Mouse (Mus musculus) Muller cell, postnatal 12 days (primary cell): Measurements from ENCODE around the gene Senp1.

Experiments
- DNase-seq: peaks from one replicate; pipeline ENCODE4 v3.0.0-alpha.2; 2015; ENCODE audit errors: inconsistent ontology term

Gene Senp1

DNA sequence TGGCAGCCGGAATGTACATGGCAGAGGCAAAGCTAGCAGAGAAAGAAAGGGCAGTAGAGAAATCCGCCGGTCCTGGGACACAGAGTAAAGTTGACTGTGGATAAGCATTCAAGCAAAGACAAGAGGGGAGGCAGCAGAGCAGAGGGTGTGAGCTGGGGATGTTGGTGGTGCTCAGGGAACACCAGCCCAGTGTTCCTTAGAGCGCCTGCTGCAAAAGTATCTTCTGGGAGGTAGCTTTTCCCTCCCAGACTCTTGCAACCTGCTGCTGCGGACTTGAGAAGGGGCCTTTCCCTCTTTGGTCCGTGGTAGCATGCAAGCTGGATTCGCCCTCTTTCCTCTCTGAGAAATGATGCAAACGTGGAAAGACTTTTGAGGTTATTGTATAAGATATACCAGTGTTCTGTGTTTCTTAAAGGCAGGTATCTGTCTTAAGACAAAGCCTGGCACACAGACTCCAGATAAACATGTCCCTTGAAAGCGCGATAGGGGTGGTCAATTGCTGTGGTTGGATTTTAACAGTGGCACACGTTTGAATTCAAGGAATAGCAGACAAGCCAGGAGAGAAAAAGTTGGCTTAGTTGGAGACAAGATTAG lies 14.3 kb upstream of the Senp1 start:
- DNase-seq = no peak

- DNase-seq = no peak
Measured at GRCm38 (mm10) chr15:98107230-98107629, 13.7 kb upstream of the Senp1 start.

- no peak for DNase-seq
Measured at GRCm38 (mm10) chr15:98106506-98106905, 13.0 kb upstream of the Senp1 start.

GRCm38 (mm10) chr15:98102401-98102800 lies 8.9 kb upstream of the Senp1 start:
- DNase-seq = no peak

DNA sequence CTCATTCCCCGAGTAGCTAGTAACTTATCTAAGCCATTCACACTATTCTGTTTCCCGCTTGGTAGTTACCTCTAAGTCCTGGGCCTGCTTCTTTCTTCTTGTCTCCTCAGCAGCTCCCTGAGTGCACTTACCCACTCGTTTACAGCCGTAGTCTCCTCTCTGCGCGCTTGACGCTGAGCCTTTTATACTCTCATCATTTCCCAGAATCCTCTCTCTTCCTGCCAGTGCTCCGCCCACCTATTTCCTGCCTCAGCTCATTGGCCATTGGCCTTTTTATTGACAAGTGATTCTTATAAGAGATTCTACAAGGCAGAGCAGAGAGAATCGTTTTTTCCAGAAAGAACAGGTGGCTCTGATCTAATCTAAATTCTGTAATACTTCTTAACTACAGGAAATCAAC lies 5.0 kb upstream of the Senp1 start:
- no peak for DNase-seq

- DNase-seq = no peak
Measured at GRCm38 (mm10) chr15:98096957-98097356, 3.4 kb upstream of the Senp1 start.

- DNase-seq = no peak
Measured at GRCm38 (mm10) chr15:98094905-98095304, 1.4 kb upstream of the Senp1 start.

DNA sequence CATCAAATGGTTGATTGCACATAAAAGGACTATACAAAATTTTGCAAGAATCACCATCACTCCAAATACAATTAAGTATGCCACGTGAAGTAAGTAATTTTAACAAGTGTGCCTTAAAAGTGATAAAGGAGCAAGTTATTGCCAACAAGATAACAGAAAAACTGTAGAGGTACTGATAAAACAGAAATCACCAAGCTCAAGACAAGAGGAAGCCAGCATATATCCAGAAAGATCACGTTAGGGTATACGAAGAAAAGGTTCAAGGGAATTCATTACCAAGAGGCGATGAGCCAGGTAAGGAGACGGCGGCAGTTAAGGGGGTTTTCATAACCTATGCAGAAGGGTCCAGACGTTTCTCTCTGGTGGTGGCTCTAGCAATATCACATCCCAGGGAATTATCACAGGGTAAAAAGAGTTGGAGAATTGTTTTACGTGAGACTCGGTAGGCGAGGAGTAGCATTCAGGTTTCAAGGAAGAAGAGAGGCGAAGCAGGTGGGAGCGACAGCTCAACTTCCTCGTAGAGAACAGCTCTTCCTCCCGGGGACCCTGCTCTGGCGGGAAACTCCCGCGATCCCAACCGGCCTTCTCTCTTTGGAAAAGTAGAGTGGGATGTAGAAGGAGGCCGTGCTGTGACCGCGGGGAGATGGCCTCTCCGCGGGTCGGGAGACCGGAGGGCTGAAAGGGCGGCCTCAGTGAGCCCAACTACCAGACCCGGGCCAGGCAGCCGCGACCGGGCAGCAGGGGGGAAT lies 998 bp downstream of the Senp1 start, which contains the start of gene Pfkm:
Gene Pfkm (plus strand): TSS at position 218 of the 749 bp plus-strand sequence.
- DNase-seq = no peak

DNA sequence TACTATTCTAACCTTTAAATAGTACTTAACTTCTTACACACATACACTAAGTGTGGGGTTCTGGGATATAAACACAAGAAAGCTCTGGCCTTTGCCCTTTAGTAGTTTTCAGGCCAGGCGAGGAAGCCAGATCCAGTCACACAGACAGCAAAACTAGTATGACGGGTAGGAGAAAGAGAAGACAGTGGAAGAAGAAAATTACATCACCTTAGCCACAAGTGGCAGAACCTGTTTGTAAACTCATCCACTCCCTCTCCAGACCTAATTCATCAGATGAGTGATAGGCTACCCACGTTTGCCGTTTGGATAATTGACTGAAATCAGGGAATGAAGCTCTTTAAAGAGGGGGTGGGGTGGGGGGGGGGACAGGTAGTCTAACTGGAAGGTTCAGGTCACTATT lies 1.7 kb downstream of the Senp1 start:
- no peak for DNase-seq

- DNase-seq = no peak
Measured at GRCm38 (mm10) chr15:98089421-98090183, 3.9 kb downstream of the Senp1 start.

- DNase-seq = no peak
Measured at GRCm38 (mm10) chr15:98088889-98089288, 4.7 kb downstream of the Senp1 start.

DNA sequence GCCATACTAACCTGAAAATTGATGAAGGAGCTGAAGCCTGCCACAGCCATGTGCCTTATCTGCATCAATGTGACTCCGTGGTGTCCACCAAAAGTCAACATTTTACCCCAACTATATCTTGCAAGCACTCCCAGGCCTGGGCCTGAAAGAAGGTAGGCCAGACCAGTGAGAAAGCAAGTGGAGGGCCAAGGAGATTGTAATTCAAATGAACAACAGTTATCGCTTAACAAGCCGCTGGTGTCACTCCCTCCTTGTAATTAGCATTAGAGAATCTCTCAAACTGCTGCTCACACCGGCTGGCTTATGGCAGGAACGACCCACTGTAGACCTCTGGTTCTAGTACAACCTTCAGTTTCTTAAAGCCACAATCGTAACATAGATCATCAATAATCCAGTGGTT lies 16.6 kb downstream of the Senp1 start:
- no peak for DNase-seq

GRCm38 (mm10) chr15:98075034-98075433 lies 18.5 kb downstream of the Senp1 start:
- no peak for DNase-seq

DNA sequence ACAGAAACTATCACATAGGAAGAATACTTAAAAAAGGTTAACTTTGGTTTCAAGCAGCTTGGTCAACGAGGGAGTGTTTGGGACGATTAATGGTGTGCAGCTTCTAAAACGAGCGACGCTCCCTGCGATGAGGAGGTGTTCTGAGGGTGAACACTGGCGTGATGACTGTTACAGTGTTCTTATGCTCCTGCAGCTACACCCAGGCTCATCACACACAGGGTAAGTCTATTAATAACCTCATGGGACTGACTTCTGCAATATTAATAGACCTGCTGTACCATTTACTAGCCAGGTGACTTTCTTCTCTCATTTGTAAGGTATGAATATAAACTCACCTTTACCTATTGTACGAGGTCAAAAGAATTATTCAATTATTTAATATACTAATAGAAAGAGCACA lies 19.0 kb downstream of the Senp1 start:
- no peak for DNase-seq

- no peak for DNase-seq
Measured at GRCm38 (mm10) chr15:98070376-98070775, 23.2 kb downstream of the Senp1 start.

GRCm38 (mm10) chr15:98069566-98070245 lies 23.8 kb downstream of the Senp1 start:
- DNase-seq = no peak

- no peak for DNase-seq
Measured at GRCm38 (mm10) chr15:98068506-98068905, 25.0 kb downstream of the Senp1 start.

DNA sequence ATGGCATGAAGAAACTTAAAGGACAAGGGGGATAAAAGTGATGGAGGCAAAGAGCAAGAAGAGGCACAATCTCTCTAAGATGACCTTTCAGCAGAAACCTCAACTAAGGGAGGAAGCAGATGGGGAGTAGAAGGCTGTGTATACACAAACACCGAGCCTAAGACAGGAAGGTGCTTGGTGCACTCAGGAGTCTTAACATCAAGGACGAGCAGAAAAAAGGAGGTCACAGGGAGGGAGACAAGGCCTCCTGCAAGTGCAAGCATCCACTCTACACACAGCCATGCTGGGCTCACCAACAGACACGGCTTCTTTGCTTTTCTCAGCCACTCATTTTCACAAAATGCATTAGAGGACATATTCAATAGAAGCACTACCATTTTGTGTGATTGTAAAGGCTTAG lies 26.1 kb downstream of the Senp1 start:
- DNase-seq = no peak

DNA sequence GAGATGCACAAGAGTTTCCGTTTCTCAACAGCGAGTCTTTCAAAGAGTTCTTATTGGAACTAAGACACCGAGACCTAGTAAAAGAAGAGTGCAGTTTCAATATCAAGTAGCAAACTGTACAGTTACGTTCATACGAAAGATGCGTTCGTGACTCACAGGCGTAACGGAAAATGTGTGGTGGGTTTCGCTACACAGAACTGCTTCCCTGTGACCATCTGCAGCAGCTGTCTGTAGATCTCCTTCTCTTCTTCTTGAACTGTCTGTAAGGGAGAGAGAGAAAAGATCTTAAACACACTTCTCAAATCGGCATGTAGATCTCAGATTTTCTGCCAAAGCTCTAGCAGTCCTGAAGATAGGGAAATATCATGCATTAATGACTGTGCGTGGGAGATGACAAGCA lies 26.9 kb downstream of the Senp1 start:
- DNase-seq = no peak

DNA sequence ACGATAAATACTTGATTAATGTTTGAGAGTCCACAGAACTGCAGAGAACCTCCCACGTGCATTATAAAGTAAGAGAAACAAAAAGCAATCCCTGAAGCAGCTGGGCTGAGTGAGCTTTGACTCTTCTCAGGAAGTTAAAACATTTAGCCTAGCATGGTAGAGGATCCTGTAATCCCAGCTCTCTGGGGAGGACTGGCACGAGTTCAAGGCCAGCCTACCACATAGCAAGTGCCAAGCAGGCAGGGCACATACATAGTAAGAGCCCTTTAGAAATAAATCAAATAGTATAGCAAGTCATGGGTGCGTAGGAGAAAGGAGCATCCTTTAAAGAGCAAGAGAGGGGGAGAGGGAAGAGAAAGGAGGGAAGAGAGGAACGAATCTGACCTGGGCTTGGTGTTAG lies 27.7 kb downstream of the Senp1 start:
- DNase-seq = no peak

DNA sequence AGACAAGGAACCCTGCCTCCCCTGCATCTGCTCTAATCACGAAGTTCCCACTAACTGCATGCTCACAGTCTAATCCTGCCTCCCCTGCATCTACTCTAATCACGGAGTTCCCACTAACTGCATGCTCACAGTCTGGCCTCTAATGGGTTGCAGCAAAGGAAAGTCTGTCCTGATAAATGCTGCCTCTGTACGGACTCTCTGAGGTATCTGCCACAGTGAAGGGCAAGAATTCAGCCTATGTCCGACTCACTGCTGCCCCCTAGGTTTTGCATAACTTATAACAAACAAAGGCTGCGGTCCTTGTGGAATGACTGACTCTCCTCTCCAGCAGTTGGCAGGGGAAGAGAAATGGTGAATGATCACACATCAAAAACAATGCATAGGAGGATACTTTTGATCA lies 38.3 kb downstream of the Senp1 start:
- DNase-seq = peak; percentile 75

DNA sequence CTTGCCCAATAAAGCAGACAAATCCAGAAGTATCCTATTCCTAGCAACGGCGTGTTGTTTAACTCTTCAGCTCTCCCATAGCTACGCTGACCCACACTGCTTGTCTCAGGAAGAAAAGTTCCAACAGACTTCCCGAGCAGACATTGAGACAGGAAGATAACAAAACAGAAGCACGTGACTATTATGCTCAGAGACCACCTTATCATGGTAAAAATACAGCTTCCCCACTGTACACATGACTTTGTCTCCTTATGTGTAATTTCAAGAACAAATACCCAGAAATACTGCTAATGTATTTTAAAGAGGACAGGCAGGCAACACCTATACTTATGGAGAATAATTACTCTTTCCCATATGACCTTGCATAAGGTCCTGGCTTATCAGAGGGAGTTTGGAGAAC lies 41.9 kb downstream of the Senp1 start:
- DNase-seq = no peak
